Mouse (Mus musculus) left cerebral cortex, adult 8-10 months (tissue): ENCODE results near the gene Msl2. TPM values are rescaled to one million over a fixed set of nuclear protein-coding genes. Genes with fewer than 3 reads are reported as not detected.

Source experiments
- DNase-seq, 2 experiments: peaks; one replicate each; pipeline ENCODE4 v3.0.0; 2022; ENCODE audit warnings: low spot score in 2 of 2
- total RNA-seq, 4 experiments: library from RNA; stranded (reverse); gene quantifications; 2 replicates each; pipeline ENCODE4 v1.2.4; 2022

Gene Msl2
- 10 to 100 TPM; 61.4 to 70.4 (median 65.8) TPM for total RNA-seq

- DNase-seq = peak in 1 of 2 experiments; percentile 67
Observed at GRCm38 (mm10) chr9:101073987-101074331, at the start of gene Msl2. Gene Msl2, plus strand, starts transcription at chr9:101074101.

GRCm38 (mm10) chr9:101033761-101034447, 40.0 kb upstream of the Msl2 start:
- DNase-seq = no peak

- peak; percentile 92 to 95 for DNase-seq
Observed at GRCm38 (mm10) chr9:101034448-101035098, 39.3 kb upstream of the Msl2 start, which contains the start of gene Pccb. Gene Pccb, minus strand, starts transcription at chr9:101034898.

GRCm38 (mm10) chr9:101035836-101036596, 37.9 kb upstream of the Msl2 start:
- DNase-seq = no peak

- no peak for DNase-seq
Observed at GRCm38 (mm10) chr9:101036876-101037275, 37.0 kb upstream of the Msl2 start.

GRCm38 (mm10) chr9:101037396-101037795, 36.5 kb upstream of the Msl2 start:
- DNase-seq = no peak

- DNase-seq = no peak
Observed at GRCm38 (mm10) chr9:101038634-101039033, 35.3 kb upstream of the Msl2 start.

GRCm38 (mm10) chr9:101041508-101041907, 32.4 kb upstream of the Msl2 start:
- DNase-seq = no peak

- no peak for DNase-seq
Observed at GRCm38 (mm10) chr9:101042249-101042648, 31.7 kb upstream of the Msl2 start.

- DNase-seq = no peak
Observed at GRCm38 (mm10) chr9:101045710-101046338, 28.1 kb upstream of the Msl2 start.

GRCm38 (mm10) chr9:101052007-101052406, 21.9 kb upstream of the Msl2 start:
- DNase-seq = no peak

- DNase-seq = no peak
Observed at GRCm38 (mm10) chr9:101052691-101053090, 21.2 kb upstream of the Msl2 start.

GRCm38 (mm10) chr9:101053279-101053678, 20.6 kb upstream of the Msl2 start:
- no peak for DNase-seq

- DNase-seq = no peak
Observed at GRCm38 (mm10) chr9:101057156-101057555, 16.7 kb upstream of the Msl2 start.

- no peak for DNase-seq
Observed at GRCm38 (mm10) chr9:101061035-101061434, 12.9 kb upstream of the Msl2 start.

- DNase-seq = no peak
Observed at GRCm38 (mm10) chr9:101062253-101062780, 11.6 kb upstream of the Msl2 start.

GRCm38 (mm10) chr9:101065076-101065602, 8.8 kb upstream of the Msl2 start:
- no peak for DNase-seq

GRCm38 (mm10) chr9:101069781-101070180, 4.1 kb upstream of the Msl2 start:
- no peak for DNase-seq

GRCm38 (mm10) chr9:101072506-101072905, 1.4 kb upstream of the Msl2 start:
- DNase-seq = no peak

GRCm38 (mm10) chr9:101073041-101073986, 587 bp upstream of the Msl2 start:
- peak; percentile 96 to 98 for DNase-seq
